Mouse (Mus musculus) CD4-positive, CD25-positive, alpha-beta regulatory T cell, adult 2 months (primary cell): ENCODE measurements at regions not wholly inside any gene's neighbourhood (a gene's known extent, or its start where the extent isn't known, plus 50 kb on each side); places are given as distances from the start of the nearest gene placed in this dataset.
A peak's percentile ranks its signal among the peaks of the same experiment; 100 is the strongest.

ENCODE experiments used
- DNase-seq: peaks from one replicate; pipeline ENCODE4 v3.0.0-alpha.2; 2012; ENCODE audit warnings: low read depth, low spot score

GRCm38 (mm10) chr4:54430789-54431188 lies 514.1 kb upstream of the Zfp462 start:
- no peak for DNase-seq

GRCm38 (mm10) chr4:54460596-54460995 lies 484.3 kb upstream of the Zfp462 start:
- no peak for DNase-seq

GRCm38 (mm10) chr4:54469176-54469575 lies 475.7 kb upstream of the Zfp462 start:
- DNase-seq: no peak

- DNase-seq: no peak
Observed at GRCm38 (mm10) chr4:54470022-54471008, 474.5 kb upstream of the Zfp462 start.

GRCm38 (mm10) chr4:54471009-54471408 lies 473.8 kb upstream of the Zfp462 start:
- DNase-seq: no peak

GRCm38 (mm10) chr4:54481766-54482165 lies 463.1 kb upstream of the Zfp462 start:
- DNase-seq: no peak

GRCm38 (mm10) chr4:54493074-54493473 lies 451.8 kb upstream of the Zfp462 start:
- no peak for DNase-seq

- no peak for DNase-seq
Observed at GRCm38 (mm10) chr4:54497312-54497994, 447.4 kb upstream of the Zfp462 start.

GRCm38 (mm10) chr4:54515934-54516333 lies 428.9 kb upstream of the Zfp462 start:
- no peak for DNase-seq

- no peak for DNase-seq
Observed at GRCm38 (mm10) chr4:54523283-54523682, 421.6 kb upstream of the Zfp462 start.

- DNase-seq: no peak
Observed at GRCm38 (mm10) chr4:54526003-54526586, 418.8 kb upstream of the Zfp462 start.

GRCm38 (mm10) chr4:54527660-54528059 lies 417.2 kb upstream of the Zfp462 start:
- DNase-seq: peak; percentile 2

GRCm38 (mm10) chr4:54531739-54532138 lies 413.1 kb upstream of the Zfp462 start:
- no peak for DNase-seq

- DNase-seq: no peak
Observed at GRCm38 (mm10) chr4:54533846-54534245, 411.0 kb upstream of the Zfp462 start.

GRCm38 (mm10) chr4:54552864-54553618 lies 391.8 kb upstream of the Zfp462 start:
- no peak for DNase-seq

GRCm38 (mm10) chr4:54563075-54563474 lies 381.8 kb upstream of the Zfp462 start:
- no peak for DNase-seq

- DNase-seq: no peak
Observed at GRCm38 (mm10) chr4:54573185-54573584, 371.7 kb upstream of the Zfp462 start.

GRCm38 (mm10) chr4:54587197-54587596 lies 357.7 kb upstream of the Zfp462 start:
- DNase-seq: no peak

GRCm38 (mm10) chr4:54588704-54589103 lies 356.1 kb upstream of the Zfp462 start:
- DNase-seq: no peak

- no peak for DNase-seq
Observed at GRCm38 (mm10) chr4:54601671-54602512, 343.0 kb upstream of the Zfp462 start.
